Mouse (Mus musculus) erythroblast, adult 5-6 weeks (primary cell): Measurements from ENCODE around the gene Colgalt2. TPM values are rescaled to one million over a fixed set of nuclear protein-coding genes. Genes with fewer than 3 reads are reported as not detected.

Source experiments
- total RNA-seq, 2 experiments: library from RNA; stranded (forward) in 1 of 2; stranded (reverse) in 1 of 2; fragments of 150-400 nt in 1 of 2; fragments of 200-764, 138-1000 nt in 1 of 2; gene quantifications; 2 replicates each; pipeline versions ENCODE4 v1.2.3 to v1.2.4; 2015 to 2017; ENCODE audit warnings: low replicate concordance in 2 of 2

Colgalt2 gene
- total RNA-seq, 2 experiments from 2014 or later: not detected

Other genes with a start within 250 kb of the Colgalt2 start
- 1.9 and 16.9 TPM in 2 replicates for gene Tsen15, start 13.1 kb upstream of the Colgalt2 start, total RNA-seq (2015; ENCODE audit: low replicate concordance)
- gene Tsen15, start 13.1 kb upstream of the Colgalt2 start, total RNA-seq (2017; ENCODE audit: low replicate concordance): 9.0 and 18.5 TPM in 2 replicates